Mouse (Mus musculus) ES-E14 (cell line): ENCODE data around the gene Iqschfp. TPM values are rescaled to one million over a fixed set of nuclear protein-coding genes. Genes with fewer than 3 reads are reported as not detected.

Source experiments
- DNase-seq: peaks from one replicate; pipeline ENCODE4 v3.0.0-alpha.2; 2013; ENCODE audit warnings: low read depth, low spot score
- H3K27ac ChIP-seq: 2 replicates; pipeline ENCODE4 v1.5.1; 2012; ENCODE audit warnings: low read depth, mild to moderate bottlenecking, low read length, moderate library complexity, mixed read lengths; ENCODE audit not compliant: poor library complexity, insufficient read depth, severe bottlenecking
- H3K36me3 ChIP-seq: 2 replicates; pipeline ENCODE4 v1.6.1; 2012; ENCODE audit warnings: mild to moderate bottlenecking, low read length, moderate library complexity, mixed read lengths; ENCODE audit not compliant: control insufficient read depth, poor library complexity, insufficient read depth, severe bottlenecking
- H3K4me1 ChIP-seq, 2 experiments: fragments of 150-350 bp in 1 of 2; sonication (generic) in 1 of 2; 2 replicates each; pipeline ENCODE4 v1.6.1; 2012; ENCODE audit warnings: low read length in 2 of 2, mild to moderate bottlenecking in 1 of 2, mixed read lengths in 1 of 2; ENCODE audit not compliant: control insufficient read depth in 2 of 2, insufficient read depth in 2 of 2, poor library complexity in 1 of 2
- H3K4me3 ChIP-seq, 2 experiments: fragments of 150-350 bp in 1 of 2; sonication (generic) in 1 of 2; 2 replicates each; pipeline ENCODE4 v1.5.1; 2012; ENCODE audit warnings: low read length in 2 of 2, low read depth in 1 of 2, mild to moderate bottlenecking in 1 of 2, mixed read lengths in 1 of 2; ENCODE audit not compliant: insufficient read depth in 1 of 2, poor library complexity in 1 of 2, severe bottlenecking in 1 of 2
- H3K9ac ChIP-seq: 2 replicates; pipeline ENCODE4 v1.6.1; 2012; ENCODE audit warnings: low read depth, mild to moderate bottlenecking, low read length, mixed read lengths; ENCODE audit not compliant: poor library complexity, insufficient read depth, severe bottlenecking
- H3K9me3 ChIP-seq: fragments of 150-350 bp; sonication (generic); 2 replicates; pipeline ENCODE4 v1.6.1; 2012; ENCODE audit warnings: low read depth, mild to moderate bottlenecking, low read length; ENCODE audit not compliant: control insufficient read depth, insufficient read depth
- CHD2 ChIP-seq: IDR thresholded peaks from 2 replicates; pipeline ENCODE4 v1.6.1; 2014; ENCODE audit warnings: mild to moderate bottlenecking, low read depth, low read length, inconsistent platforms
- HCFC1 ChIP-seq: IDR thresholded peaks from 2 replicates; pipeline ENCODE4 v1.6.1; 2012; ENCODE audit warnings: low read length, inconsistent platforms, borderline replicate concordance; ENCODE audit not compliant: insufficient read depth
- MAFK ChIP-seq: IDR thresholded peaks from 2 replicates; pipeline ENCODE4 v1.6.1; 2014; ENCODE audit warnings: mild to moderate bottlenecking, low read depth, low read length, inconsistent platforms; ENCODE audit not compliant: insufficient read depth
- ZC3H11A ChIP-seq: IDR thresholded peaks from 2 replicates; pipeline ENCODE4 v1.6.1; 2012; ENCODE audit warnings: low read depth, mild to moderate bottlenecking, inconsistent platforms, low read length, borderline replicate concordance
- ZNF384 ChIP-seq: IDR thresholded peaks from 2 replicates; pipeline ENCODE4 v1.6.1; 2012; ENCODE audit warnings: low read depth, low read length, inconsistent platforms
- in situ Hi-C, 2 experiments: fragments of 600-800 bp; cut with MboI; formaldehyde crosslinking; loops; one replicate each; pipeline ENCODE4 v1.15.1; 2025; ENCODE audit warnings: low sequenced_read_pairs in 2 of 2, inconsistent platforms in 1 of 2; ENCODE audit not compliant: unreplicated experiment in 2 of 2
- total RNA-seq: library from RNA; depleted of rRNA; stranded (reverse); fragments of 300-350 nt; gene quantifications from 2 replicates; pipeline ENCODE4 v1.2.3, GENCODE M21; 2012

Gene Iqschfp
- total RNA-seq, 1 experiment = not detected

- Histone ChIP-seq H3K9me3 (no peaks in the 10 kb centered on the region), H3K4me3 (no peak overlapping the region), H3K4me1 (no peaks in the 10 kb centered on the region), H3K27ac (no peak overlapping the region), H3K9ac (no peak overlapping the region), H3K36me3 (no peaks in the 10 kb centered on the region)
- in situ Hi-C loops = no loop called here
- DNase-seq = no peak
- no peak for TF ChIP-seq ZNF384
- TF ChIP-seq MAFK = no peak
- no peak for TF ChIP-seq CHD2
- TF ChIP-seq ZC3H11A = no peak
- TF ChIP-seq HCFC1 = no peak
Observed at GRCm38 (mm10) chr3:68335501-68335900, 443.5 kb downstream of the Iqschfp start.

- Histone ChIP-seq H3K4me3 (no peak overlapping the region), H3K9ac (no peak overlapping the region), H3K36me3 (no peaks in the 10 kb centered on the region), H3K27ac (no peak overlapping the region), H3K4me1 (no peaks in the 10 kb centered on the region), H3K9me3 (no peaks in the 10 kb centered on the region)
- TF ChIP-seq CHD2 (no peak), ZC3H11A (no peak), ZNF384 (no peak), MAFK (no peak), HCFC1 (no peak)
- DNase-seq = no peak
- in situ Hi-C loops = no loop called here
Observed at GRCm38 (mm10) chr3:68350624-68351023, 458.6 kb downstream of the Iqschfp start.

GRCm38 (mm10) chr3:68351461-68351860 is 459.4 kb downstream of the Iqschfp start:
- in situ Hi-C loops = no loop called here

GRCm38 (mm10) chr3:68352961-68353360 is 460.9 kb downstream of the Iqschfp start:
- Histone ChIP-seq H3K9me3 (no peaks in the 10 kb centered on the region), H3K36me3 (no peaks in the 10 kb centered on the region), H3K4me1 (no peaks in the 10 kb centered on the region), H3K4me3 (no peak overlapping the region), H3K9ac (no peak overlapping the region), H3K27ac (no peak overlapping the region)
- peak; percentile 27 for DNase-seq
- in situ Hi-C loops = no loop called here
- TF ChIP-seq ZC3H11A = no peak; the same call in 1 of the 2 replicates
- TF ChIP-seq CHD2 = no peak
- no peak for TF ChIP-seq HCFC1
- TF ChIP-seq ZNF384 = no peak
- TF ChIP-seq MAFK = no peak

More at GRCm38 (mm10) chr3:68351461-68351860, 459.4 kb downstream of the Iqschfp start:
- Histone ChIP-seq H3K4me3 (no peak overlapping the region), H3K4me1 (no peaks in the 10 kb centered on the region), H3K9me3 (no peaks in the 10 kb centered on the region), H3K36me3 (no peaks in the 10 kb centered on the region), H3K9ac (no peak overlapping the region), H3K27ac (no peak overlapping the region)
- TF ChIP-seq ZC3H11A = no peak
- TF ChIP-seq CHD2 = no peak
- no peak for TF ChIP-seq HCFC1
- no peak for TF ChIP-seq ZNF384
- no peak for TF ChIP-seq MAFK
- DNase-seq = no peak

GRCm38 (mm10) chr3:68353492-68353891 is 461.5 kb downstream of the Iqschfp start:
- Histone ChIP-seq H3K4me3 (no peak overlapping the region), H3K9ac (no peak overlapping the region), H3K27ac (no peak overlapping the region), H3K36me3 (no peaks in the 10 kb centered on the region), H3K9me3 (no peaks in the 10 kb centered on the region), H3K4me1 (no peaks in the 10 kb centered on the region)
- no peak for TF ChIP-seq MAFK
- no peak for TF ChIP-seq ZC3H11A
- no peak for TF ChIP-seq CHD2
- no peak for TF ChIP-seq ZNF384
- no peak for TF ChIP-seq HCFC1
- no peak for DNase-seq
- in situ Hi-C loops = no loop called here
